Mouse (Mus musculus) heart, postnatal 0 days (tissue): ENCODE results near the gene Ypel4. TPM values are rescaled to one million over a fixed set of nuclear protein-coding genes. Genes with fewer than 3 reads are reported as not detected.

Experiments
- ATAC-seq: fragments of 200-750 bp; cut with Nextera tagmentation; 2 replicates; pipeline ENCODE4 v1.8.0; 2017; ENCODE audit warnings: low read depth, moderate number of reproducible peaks, moderate library complexity; ENCODE audit not compliant: insufficient read depth
- DNase-seq: peaks from one replicate; pipeline ENCODE4 v3.0.0-alpha.2; 2016; ENCODE audit warnings: low spot score
- H3K27ac ChIP-seq: fragments of 300-500 bp; sonication (generic); 2 replicates; pipeline ENCODE4 v1.5.1; 2014; ENCODE audit warnings: low read depth, mild to moderate bottlenecking
- H3K27me3 ChIP-seq: fragments of 300-500 bp; sonication (generic); 2 replicates; pipeline ENCODE4 v1.6.1; 2014; ENCODE audit warnings: low read length, mixed read lengths; ENCODE audit not compliant: control insufficient read depth, insufficient read depth
- H3K36me3 ChIP-seq: fragments of 300-500 bp; sonication (generic); replicated peaks from 2 replicates; pipeline ENCODE4 v1.6.1; 2014; ENCODE audit warnings: low read length, mixed read lengths; ENCODE audit not compliant: control insufficient read depth, insufficient read depth
- H3K4me1 ChIP-seq: fragments of 300-500 bp; sonication (generic); 2 replicates; pipeline ENCODE4 v1.6.1; 2014; ENCODE audit warnings: antibody characterized with exemption; ENCODE audit not compliant: control insufficient read depth, insufficient read depth
- H3K4me2 ChIP-seq: fragments of 300-500 bp; sonication (generic); 2 replicates; pipeline ENCODE4 v1.6.1; 2014; ENCODE audit warnings: low read depth, mild to moderate bottlenecking, low read length, moderate library complexity
- H3K4me3 ChIP-seq: fragments of 300-500 bp; sonication (generic); 2 replicates; pipeline ENCODE4 v1.5.1; 2014; ENCODE audit warnings: low read depth, low read length
- H3K9ac ChIP-seq: fragments of 300-500 bp; sonication (generic); replicated peaks from 2 replicates; pipeline ENCODE4 v1.6.1; 2014; ENCODE audit warnings: low read depth, low read length, mixed read lengths
- H3K9me3 ChIP-seq: fragments of 300-500 bp; sonication (generic); replicated peaks from 2 replicates; pipeline ENCODE4 v1.6.1; 2016; ENCODE audit warnings: low read length; ENCODE audit not compliant: control insufficient read depth
- CTCF ChIP-seq: IDR thresholded peaks from 2 replicates; pipeline ENCODE4 v1.5.1; 2016; ENCODE audit warnings: antibody characterized with exemption, control low read depth, low read depth
- EP300 ChIP-seq: IDR thresholded peaks from 2 replicates; pipeline ENCODE4 v1.6.1; 2016; ENCODE audit warnings: antibody characterized with exemption, low read depth
- WGBS: fragments of 180-500 bp; shearing (Covaris S2); extraction: QIAGEN DNeasy Blood & Tissue Kit; methylation state at CpG from one replicate; pipeline ENCODE4 v1.1.7; 2014; 5-methylcytosine and 5-hydroxymethylcytosine counted together
- polyA plus RNA-seq: library from polyadenylated mRNA; unstranded; fragments of >200 nt; fragmentation: Nextera tagmentation; extraction: Ambion mirVana; gene quantifications from 2 replicates; pipeline ENCODE4 v1.2.1, GENCODE M21; 2015
- total RNA-seq: library from RNA; depleted of rRNA; stranded (reverse); fragments of >200 nt; gene quantifications from 2 replicates; pipeline ENCODE4 v1.2.3, GENCODE M21; 2014; ENCODE audit warnings: low replicate concordance; rRNA removed

The Ypel4 gene
- total RNA-seq (not detected in 2 replicates), polyA plus RNA-seq (1.1 and 1.2 TPM in 2 replicates)

DNA sequence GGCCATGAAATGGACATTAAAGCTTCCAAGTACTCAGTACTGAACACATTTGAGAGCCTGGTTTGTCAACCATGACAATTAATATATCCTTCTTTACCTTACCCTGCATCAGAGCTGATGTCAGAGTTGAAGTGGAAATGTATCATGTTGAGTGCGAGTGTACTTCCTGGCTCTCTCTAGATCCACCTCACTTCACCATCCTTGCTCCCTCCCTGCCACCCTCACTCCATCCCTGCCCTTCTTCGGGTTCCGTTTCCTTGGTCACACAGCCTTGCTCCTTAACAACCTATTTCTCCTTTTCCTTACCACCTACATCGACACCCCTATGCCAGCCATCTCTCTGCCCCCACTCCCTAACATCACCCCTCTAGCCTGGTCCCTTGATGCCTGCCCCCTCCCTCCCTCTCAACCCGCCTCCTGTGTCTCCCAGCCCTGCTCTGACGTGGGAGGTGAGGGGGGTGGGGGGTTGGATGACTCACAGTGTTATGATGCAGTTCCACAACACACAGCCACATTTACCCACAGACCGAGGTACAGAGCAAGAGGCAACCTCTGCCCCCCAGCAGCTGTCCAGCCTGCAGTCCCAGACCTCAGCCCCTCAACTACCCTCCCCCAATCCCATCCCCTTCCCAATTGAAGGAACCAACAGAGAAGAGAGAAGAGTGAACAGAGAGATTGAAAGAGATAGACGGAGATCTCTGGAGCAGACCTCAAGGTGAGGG lies at the start of gene Ypel4:
Gene Ypel4, plus strand, starts transcription at position 480 of the 722 bp plus-strand sequence.
- ATAC-seq (peak; percentile 57), DNase-seq (no peak)
- WGBS, result 6% methylated on average over 8 of the region's 8 CpGs
- Histone ChIP-seq H3K4me3 (peak within 1 kb of the TSS; percentile 36), H3K36me3 (no peaks in the 10 kb centered on the region), H3K9ac (peak within 1 kb of the TSS; percentile 28), H3K4me2 (peak within 1 kb of the TSS; percentile 57), H3K27me3 (peaks cover 23% of the 10 kb centered on the region), H3K9me3 (no peaks in the 10 kb centered on the region), H3K4me1 (peaks cover 26% of the 10 kb centered on the region), H3K27ac (no peak within 1 kb of the TSS)
- TF ChIP-seq EP300 (no peak), CTCF (no peak)

- TF ChIP-seq EP300 (no peak), CTCF (no peak)
- H3K4me2 ChIP-seq, result no peak overlapping the region
- H3K27ac ChIP-seq, result no peak overlapping the region
- H3K27me3 ChIP-seq, result no peaks in the 10 kb centered on the region
- H3K9me3 ChIP-seq, result no peaks in the 10 kb centered on the region
- WGBS, result 71% methylated on average over 2 of the region's 2 CpGs
- peaks cover 77% of the 10 kb centered on the region for H3K36me3 ChIP-seq
- H3K4me1 ChIP-seq, result no peaks in the 10 kb centered on the region
- no peak overlapping the region for H3K4me3 ChIP-seq
- H3K9ac ChIP-seq, result no peak overlapping the region
- ATAC-seq (no peak), DNase-seq (no peak)
Observed at GRCm38 (mm10) chr2:84688080-84688844, 45.6 kb upstream of the Ypel4 start.

GRCm38 (mm10) chr2:84690050-84690449 lies 43.8 kb upstream of the Ypel4 start:
- H3K27me3 ChIP-seq, result no peaks in the 10 kb centered on the region
- no peak for DNase-seq
- H3K4me2 ChIP-seq, result no peak overlapping the region
- 78% methylated on average over 12 of the region's 12 CpGs for WGBS
- no peak overlapping the region for H3K27ac ChIP-seq
- H3K4me1 ChIP-seq, result no peaks in the 10 kb centered on the region
- no peak for ATAC-seq
- no peak overlapping the region for H3K4me3 ChIP-seq
- H3K36me3 ChIP-seq, result peaks cover 90% of the 10 kb centered on the region
- TF ChIP-seq EP300 (no peak), CTCF (no peak)
- H3K9ac ChIP-seq, result no peak overlapping the region
- no peaks in the 10 kb centered on the region for H3K9me3 ChIP-seq

GRCm38 (mm10) chr2:84695007-84695695 lies 38.7 kb upstream of the Ypel4 start:
- Histone ChIP-seq H3K27me3 (no peaks in the 10 kb centered on the region), H3K9ac (no peak overlapping the region), H3K4me2 (no peak overlapping the region), H3K4me1 (no peaks in the 10 kb centered on the region), H3K9me3 (no peaks in the 10 kb centered on the region), H3K27ac (no peak overlapping the region), H3K36me3 (peaks cover 69% of the 10 kb centered on the region), H3K4me3 (no peak overlapping the region)
- ATAC-seq (no peak), DNase-seq (no peak)
- WGBS, result 77% methylated on average over 5 of the region's 5 CpGs
- TF ChIP-seq EP300 (no peak), CTCF (no peak)

- no peak for TF ChIP-seq CTCF
- TF ChIP-seq EP300, result no peak
- WGBS, result 74% methylated on average over 1 of the region's 1 CpGs
- no peak overlapping the region for H3K4me3 ChIP-seq
- H3K27me3 ChIP-seq, result no peaks in the 10 kb centered on the region
- ATAC-seq (no peak), DNase-seq (no peak)
- H3K27ac ChIP-seq, result no peak overlapping the region
- H3K4me1 ChIP-seq, result no peaks in the 10 kb centered on the region
- H3K9ac ChIP-seq, result no peak overlapping the region
- no peak overlapping the region for H3K4me2 ChIP-seq
- no peaks in the 10 kb centered on the region for H3K9me3 ChIP-seq
- peaks cover 43% of the 10 kb centered on the region for H3K36me3 ChIP-seq
Observed at GRCm38 (mm10) chr2:84703497-84703896, 30.4 kb upstream of the Ypel4 start.
